ENCODE assay signal across 8 mouse cellular contexts in the genomic region with DNA sequence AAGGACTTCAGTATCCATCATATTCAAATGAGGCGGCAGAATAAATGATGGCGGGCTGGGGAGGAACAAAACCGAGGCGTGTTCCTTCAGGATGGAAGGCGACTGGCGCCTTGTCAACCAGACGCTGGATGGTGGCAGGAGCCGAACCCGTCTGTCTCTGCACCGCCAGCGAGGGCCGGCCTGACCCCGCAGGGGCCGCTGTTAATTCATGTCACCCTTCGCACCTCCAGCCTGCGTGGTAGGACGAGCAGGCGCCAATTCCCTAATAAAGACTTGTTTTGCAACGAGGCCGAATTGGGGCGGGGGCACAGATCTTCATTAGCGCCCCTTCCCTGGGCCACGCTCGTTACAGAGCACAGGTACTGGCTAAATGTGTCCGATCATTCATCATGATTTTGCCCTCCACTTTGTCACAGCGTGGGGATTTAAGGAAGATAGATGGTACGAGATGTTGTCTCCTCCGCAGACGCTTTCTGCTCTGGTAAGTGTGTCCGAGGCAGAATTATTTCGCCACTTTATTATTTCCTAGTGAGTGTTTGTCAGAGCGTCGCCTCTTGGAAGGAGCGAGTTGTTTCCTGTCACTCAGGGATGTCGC.
DNase-seq lines count a peak whose midpoint lies in the region; ATAC-seq lines count a peak whose summit lies in the region.

No protein-coding gene starts in this region.

- no peak for DNase-seq in kidney, adult 11 months
- DNase-seq in embryo, embryonic 11.5 days (ENCODE audit: low read depth, low spot score), result peak; percentile 9
- DNase-seq in midbrain, embryonic 14.5 days, result no peak
- DNase-seq in frontal cortex, adult 2 months (ENCODE audit: extremely low spot score in 1 of 2, low spot score in 1 of 2), result no peak
- no peak for DNase-seq in left cerebral cortex, postnatal 36 days (ENCODE audit: low spot score in 2 of 2)
- DNase-seq in gastrocnemius, postnatal 10 days, result no peak

- peaks cover 17% of the 10 kb centered on the region; the same call in 1 of the 2 replicates for H3K4me1 ChIP-seq in kidney, embryonic 14.5 days (ENCODE audit: control insufficient read depth, insufficient read depth, low read length)
- H3K4me1 ChIP-seq in hindbrain, embryonic 13.5 days (replicated peaks), result peaks cover 30% of the 10 kb centered on the region
- H3K4me1 ChIP-seq in midbrain, embryonic 14.5 days (ENCODE audit: control insufficient read depth, insufficient read depth, low read length), result peaks cover 18% of the 10 kb centered on the region; the same call in 1 of the 2 replicates

- H3K9ac ChIP-seq in kidney, embryonic 14.5 days (ENCODE audit: low read depth, low read length), result 0 out of 2 replicates have a peak overlapping the region, but pooled peaks have one; percentile 23
- H3K9ac ChIP-seq in hindbrain, embryonic 13.5 days, result peak overlapping the region; percentile 53
- H3K9ac ChIP-seq in midbrain, embryonic 14.5 days (replicated peaks; ENCODE audit: low read length), result no peak overlapping the region

- no peaks in the 10 kb centered on the region for H3K27me3 ChIP-seq in kidney, embryonic 14.5 days (ENCODE audit: control insufficient read depth, insufficient read depth, low read length)
- 0 out of 2 replicates have a peak, but pooled peaks cover 8% of the 10 kb centered on the region for H3K27me3 ChIP-seq in hindbrain, embryonic 13.5 days
- H3K27me3 ChIP-seq in midbrain, embryonic 14.5 days (ENCODE audit: control insufficient read depth, insufficient read depth, low read length), result no peaks in the 10 kb centered on the region

- H3K36me3 ChIP-seq in kidney, embryonic 14.5 days (ENCODE audit: control insufficient read depth, insufficient read depth, low read length), result no peaks in the 10 kb centered on the region
- H3K36me3 ChIP-seq in hindbrain, embryonic 13.5 days, result no peaks in the 10 kb centered on the region
- H3K36me3 ChIP-seq in midbrain, embryonic 14.5 days (ENCODE audit: control insufficient read depth, insufficient read depth, low read length), result no peaks in the 10 kb centered on the region

- peak; percentile 44 for ATAC-seq in kidney, embryonic 14.5 days (ENCODE audit: low FRiP score, low TSS enrichment)
- peak; percentile 46; the same call in 1 of the 2 replicates for ATAC-seq in hindbrain, embryonic 13.5 days (ENCODE audit: low FRiP score)
- no peak for ATAC-seq in midbrain, embryonic 14.5 days (ENCODE audit: low FRiP score, low TSS enrichment)

- WGBS in kidney, embryonic 14.5 days, result 7% methylated on average over 35 of the region's 35 CpGs
- 12% methylated on average over 35 of the region's 35 CpGs for WGBS in hindbrain, embryonic 13.5 days
- WGBS in midbrain, embryonic 14.5 days, result 28% methylated on average over 35 of the region's 35 CpGs

- H3K4me2 ChIP-seq in kidney, embryonic 14.5 days (replicated peaks; ENCODE audit: low read depth, low read length), result peak overlapping the region; percentile 51
- peak overlapping the region; percentile 44 for H3K4me2 ChIP-seq in hindbrain, embryonic 13.5 days
- peak overlapping the region; percentile 35 for H3K4me2 ChIP-seq in midbrain, embryonic 14.5 days (ENCODE audit: low read length)

- peak overlapping the region; percentile 27 for H3K4me3 ChIP-seq in kidney, embryonic 14.5 days (ENCODE audit: low read length)
- peak overlapping the region; percentile 13; the same call in 1 of the 2 replicates for H3K4me3 ChIP-seq in hindbrain, embryonic 13.5 days
- no peak overlapping the region for H3K4me3 ChIP-seq in midbrain, embryonic 14.5 days (replicated peaks; ENCODE audit: low read depth, low read length)

- intact Hi-C loops in left cerebral cortex, postnatal 36 days (cut with DNase I), result no loop called here

- 0 out of 2 replicates have a peak overlapping the region, but pooled peaks have one; percentile 19 for H3K27ac ChIP-seq in kidney, embryonic 14.5 days (ENCODE audit: low read depth, low read length)
- H3K27ac ChIP-seq in hindbrain, embryonic 13.5 days, result peak overlapping the region; percentile 84
- H3K27ac ChIP-seq in midbrain, embryonic 14.5 days (replicated peaks; ENCODE audit: low read depth, low read length), result peak overlapping the region; percentile 60

- H3K9me3 ChIP-seq in kidney, embryonic 14.5 days (ENCODE audit: control insufficient read depth, low read length), result no peaks in the 10 kb centered on the region
- H3K9me3 ChIP-seq in hindbrain, embryonic 13.5 days, result 0 out of 2 replicates have a peak, but pooled peaks cover 5% of the 10 kb centered on the region
- H3K9me3 ChIP-seq in midbrain, embryonic 14.5 days (ENCODE audit: control insufficient read depth, low read length), result no peaks in the 10 kb centered on the region

Comparison
In these comparisons a context has a peak if more than half of its experiments do, and no peak if none do; other contexts are left out.
1. H3K27ac ChIP-seq: peak in every context shown above with its lines; median percentile 84 in hindbrain, embryonic 13.5 days; 60 in midbrain, embryonic 14.5 days; 19 in kidney, embryonic 14.5 days.